In the genomic region with DNA sequence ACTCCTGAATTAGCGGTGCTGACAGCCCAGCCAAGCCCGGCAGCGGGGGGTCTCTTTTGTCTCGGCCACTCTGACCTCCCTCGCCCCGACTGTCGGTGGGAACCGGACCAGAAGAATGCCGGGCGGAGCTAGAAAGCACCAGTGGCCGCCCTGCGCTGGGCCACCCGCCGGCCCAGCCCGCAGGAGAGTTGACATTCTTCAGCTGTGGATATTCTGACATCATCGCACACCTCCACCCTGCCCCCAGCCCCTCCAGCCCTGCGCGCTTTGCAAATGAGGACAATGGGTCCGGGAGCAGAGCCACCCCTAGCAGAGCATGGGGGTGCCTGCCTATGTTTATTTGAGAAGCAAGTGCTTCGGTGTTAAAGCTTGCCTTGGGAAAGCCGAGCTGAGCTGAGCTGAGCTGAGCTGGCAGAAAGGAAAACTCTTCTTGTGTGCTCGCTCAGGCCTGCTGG, we compare ENCODE assay signal across 8 mouse cellular contexts.
DNase-seq lines count a peak whose midpoint lies in the region; ATAC-seq and TF ChIP-seq lines count a peak whose summit lies in the region.

No protein-coding gene starts in this region.

- H3K27me3 ChIP-seq in forebrain, embryonic 13.5 days: no peaks in the 10 kb centered on the region; the same call in none of the 2 replicates
- H3K27me3 ChIP-seq in limb, embryonic 14.5 days (ENCODE audit: control insufficient read depth, insufficient read depth, low read length): peaks cover 66% of the 10 kb centered on the region

- TF ChIP-seq POLR2A in limb, embryonic 14.5 days (IDR thresholded peaks at IDR 0.05; ENCODE audit: borderline replicate concordance, extremely low read depth, insufficient read depth, insufficient read length): no peak
- TF ChIP-seq POLR2A in olfactory bulb, adult 2 months (IDR thresholded peaks at IDR 0.05; ENCODE audit: insufficient read depth, low read depth, low read length): no peak

- H3K27ac ChIP-seq in left cerebral cortex, adult 2 months: no peak overlapping the region; the same call in 1 of the 2 replicates
- peak overlapping the region; percentile 95 for H3K27ac ChIP-seq in forebrain, embryonic 13.5 days
- no peak overlapping the region for H3K27ac ChIP-seq in limb, embryonic 14.5 days (replicated peaks; ENCODE audit: low read depth, low read length)
- no peak overlapping the region for H3K27ac ChIP-seq in olfactory bulb, adult 2 months (ENCODE audit: insufficient read depth, low read depth, low read length)

- no peaks in the 10 kb centered on the region for H3K36me3 ChIP-seq in forebrain, embryonic 13.5 days (ENCODE audit: poor library complexity, severe bottlenecking)
- no peaks in the 10 kb centered on the region for H3K36me3 ChIP-seq in limb, embryonic 14.5 days (ENCODE audit: control insufficient read depth, insufficient read depth, low read length)

- H3K4me1 ChIP-seq in forebrain, embryonic 13.5 days: peaks cover 65% of the 10 kb centered on the region
- peaks cover 6% of the 10 kb centered on the region for H3K4me1 ChIP-seq in limb, embryonic 14.5 days (ENCODE audit: control insufficient read depth, insufficient read depth, low read length)
- peaks cover 16% of the 10 kb centered on the region for H3K4me1 ChIP-seq in olfactory bulb, adult 2 months (ENCODE audit: control insufficient read depth, insufficient read depth, low read length)

- H3K4me3 ChIP-seq in left cerebral cortex, adult 2 months: peak overlapping the region; percentile 39
- H3K4me3 ChIP-seq in forebrain, embryonic 13.5 days: peak overlapping the region; percentile 28
- peak overlapping the region; percentile 26 for H3K4me3 ChIP-seq in limb, embryonic 14.5 days (replicated peaks; ENCODE audit: low read length)
- peak overlapping the region; percentile 20 for H3K4me3 ChIP-seq in olfactory bulb, adult 2 months (ENCODE audit: insufficient read depth, low read depth, low read length)

- peak overlapping the region; percentile 56 for H3K9ac ChIP-seq in forebrain, embryonic 13.5 days
- H3K9ac ChIP-seq in limb, embryonic 14.5 days (ENCODE audit: low read depth, low read length, severe bottlenecking): no peak overlapping the region

- intact Hi-C loops in left cerebral cortex, adult 2 months (cut with DNase I): no loop called here

- peak in 1 of 2 experiments; percentile 19 for DNase-seq in left cerebral cortex, adult 2 months (ENCODE audit: extremely low spot score in 1 of 2, low spot score in 2 of 2)
- DNase-seq in left cerebral cortex, adult 9 months (ENCODE audit: low spot score in 2 of 2): no peak
- DNase-seq in limb, embryonic 14.5 days (ENCODE audit: low spot score): no peak
- no peak for DNase-seq in thymus, postnatal 14 days
- no peak for DNase-seq in cerebellum, adult 11-12 months
- DNase-seq in layer of hippocampus, adult 11-12 months (ENCODE audit: low spot score): no peak

- no peaks in the 10 kb centered on the region for H3K9me3 ChIP-seq in forebrain, embryonic 13.5 days (replicated peaks)
- H3K9me3 ChIP-seq in limb, embryonic 14.5 days (ENCODE audit: control insufficient read depth, low read length): no peaks in the 10 kb centered on the region

- ATAC-seq in forebrain, embryonic 13.5 days: peak; percentile 81
- ATAC-seq in limb, embryonic 14.5 days (ENCODE audit: low FRiP score, low read depth): peak; percentile 50; the same call in 1 of the 2 replicates

- H3K4me2 ChIP-seq in forebrain, embryonic 13.5 days: peak overlapping the region; percentile 57
- H3K4me2 ChIP-seq in limb, embryonic 14.5 days (replicated peaks; ENCODE audit: low read depth, low read length, severe bottlenecking): peak overlapping the region; percentile 43

- WGBS in forebrain, embryonic 13.5 days: under 1% methylated on average over 22 of the region's 22 CpGs
- WGBS in limb, embryonic 14.5 days: under 1% methylated on average over 22 of the region's 22 CpGs
- WGBS in olfactory bulb, adult 2 months: 4% methylated on average over 22 of the region's 22 CpGs

- no peak for TF ChIP-seq CTCF in left cerebral cortex, adult 2 months (IDR thresholded peaks at IDR 0.05)
- no peak for TF ChIP-seq CTCF in olfactory bulb, adult 2 months (IDR thresholded peaks at IDR 0.05; ENCODE audit: insufficient read depth, low read depth, low read length)
